Comparison of ENCODE assay signal across 18 mouse cellular contexts in the genomic region with DNA sequence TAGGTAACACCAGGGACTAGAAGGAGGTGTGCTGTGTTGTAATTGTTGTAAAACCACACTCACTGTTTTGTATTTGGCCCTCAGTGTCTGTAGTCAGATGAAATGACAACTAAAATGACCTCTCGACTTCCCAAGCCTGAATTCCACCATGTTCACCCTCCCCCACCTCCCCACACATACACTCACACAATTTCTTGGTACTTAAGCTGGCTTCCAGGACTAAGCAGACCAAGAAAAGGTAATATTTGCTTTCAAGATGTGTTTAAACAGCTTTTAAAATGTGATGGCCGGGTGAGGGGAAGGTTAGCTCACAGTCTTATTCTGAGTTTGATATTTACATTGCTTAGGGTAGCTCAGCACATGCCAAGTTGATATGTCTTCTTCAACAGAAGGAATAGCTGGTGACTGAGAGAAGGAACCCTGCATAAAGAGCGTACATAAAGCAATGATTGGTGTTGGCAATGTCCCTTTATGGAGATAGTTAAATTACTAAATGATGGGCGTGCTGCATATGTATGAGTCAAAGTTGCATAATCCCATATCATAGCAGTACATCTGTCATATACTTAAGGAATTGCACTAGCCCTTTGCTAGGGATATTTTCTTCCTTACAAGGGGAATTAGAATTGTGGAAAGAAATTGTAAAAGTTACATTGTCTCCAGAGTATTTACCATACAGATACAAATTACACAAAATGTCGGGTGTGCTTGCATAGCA.
DNase-seq lines count a peak whose midpoint lies in the region; ATAC-seq and TF ChIP-seq lines count a peak whose summit lies in the region.
"Had no signal": no experiment of that assay in that cellular context is flagged by ENCODE, and none has a peak within 500 bp of the region (broad histone marks: within the 10 kb centered on the region; RNA-seq: fewer than 3 reads in every experiment).

No protein-coding gene starts in this region.

- H3K27ac ChIP-seq in lung, postnatal 0 days (ENCODE audit: low read length): no peak overlapping the region
- H3K27ac ChIP-seq in embryonic fibroblast, embryonic 13.5 days (ENCODE audit: insufficient read depth, low read length): peak overlapping the region; percentile 53; the same call in 1 of the 2 replicates
- H3K27ac ChIP-seq: embryonic facial prominence, embryonic 12.5 days; forebrain, embryonic 13.5 days; gastrocnemius, adult 2 months; hindbrain, embryonic 15.5 days had no signal

- ATAC-seq in frontal cortex, adult (ENCODE audit: low TSS enrichment): peak; percentile 56
- no peak; the same call in 1 of the 2 replicates for ATAC-seq in lung, postnatal 0 days
- ATAC-seq: forebrain, embryonic 13.5 days had no signal

- H3K4me2 ChIP-seq in lung, postnatal 0 days (replicated peaks; ENCODE audit: low read depth, low read length): no peak overlapping the region
- H3K4me2 ChIP-seq: embryonic facial prominence, embryonic 12.5 days; forebrain, embryonic 13.5 days; heart, embryonic 12.5 days; hindbrain, embryonic 15.5 days had no signal

- no peak for DNase-seq in frontal cortex, adult 2 months (ENCODE audit: extremely low spot score in 1 of 2, low spot score in 1 of 2)
- peak; percentile 23 for DNase-seq in lung, postnatal 0 days (ENCODE audit: low spot score)
- no peak for DNase-seq in lung, adult 18-20 months
- no peak for DNase-seq in spleen, postnatal 36 days (ENCODE audit: low spot score in 2 of 2)
- DNase-seq: adrenal gland, adult 8-10 months; adrenal gland, postnatal 36 days; cerebellum, adult 11 months; cerebellum, adult 9-10 months; cerebellum, postnatal 25 days; gastrocnemius, adult 2 months; gastrocnemius, postnatal 25 days had no signal

- TF ChIP-seq EP300 in lung, postnatal 0 days (IDR thresholded peaks at IDR 0.05): no peak

- WGBS in lung, postnatal 0 days: 54% methylated on average over 5 of the region's 5 CpGs

- H3K4me1 ChIP-seq in lung, postnatal 0 days (ENCODE audit: insufficient read depth, low read depth, low read length): no peaks in the 10 kb centered on the region
- H3K4me1 ChIP-seq in embryonic fibroblast, embryonic 13.5 days (ENCODE audit: control insufficient read depth, insufficient read depth, low read length): peaks cover 6% of the 10 kb centered on the region; the same call in 1 of the 2 replicates

- TF ChIP-seq POLR2A in embryonic fibroblast, embryonic 13.5 days (IDR thresholded peaks at IDR 0.05; ENCODE audit: low read depth, low read length): no peak

- no peaks in the 10 kb centered on the region for H3K36me3 ChIP-seq in lung, postnatal 0 days (ENCODE audit: insufficient read depth, low read length)

- no peaks in the 10 kb centered on the region for H3K27me3 ChIP-seq in lung, postnatal 0 days (replicated peaks; ENCODE audit: insufficient read depth, low read length)
- H3K27me3 ChIP-seq: CH12.LX; embryonic facial prominence, embryonic 12.5 days; forebrain, embryonic 13.5 days; heart, embryonic 12.5 days; hindbrain, embryonic 15.5 days had no signal

- no peak overlapping the region for H3K9ac ChIP-seq in lung, postnatal 0 days (replicated peaks; ENCODE audit: low read depth)
- H3K9ac ChIP-seq: embryonic facial prominence, embryonic 12.5 days; forebrain, embryonic 13.5 days; heart, embryonic 12.5 days; hindbrain, embryonic 15.5 days had no signal

- H3K4me3 ChIP-seq in lung, postnatal 0 days (ENCODE audit: low read depth, low read length): no peak overlapping the region
- H3K4me3 ChIP-seq in embryonic fibroblast, embryonic 13.5 days (ENCODE audit: insufficient read depth, low read length): no peak overlapping the region
- H3K4me3 ChIP-seq: embryonic facial prominence, embryonic 12.5 days; forebrain, embryonic 13.5 days; gastrocnemius, adult 2 months; heart, embryonic 12.5 days; hindbrain, embryonic 15.5 days had no signal

- no peaks in the 10 kb centered on the region for H3K9me3 ChIP-seq in lung, postnatal 0 days (ENCODE audit: low read length)
- H3K9me3 ChIP-seq: embryonic facial prominence, embryonic 12.5 days; forebrain, embryonic 13.5 days; heart, embryonic 12.5 days; hindbrain, embryonic 15.5 days had no signal

- TF ChIP-seq CTCF in lung, postnatal 0 days (IDR thresholded peaks at IDR 0.05): no peak
- no peak for TF ChIP-seq CTCF in embryonic fibroblast, embryonic 13.5 days (IDR thresholded peaks at IDR 0.05; ENCODE audit: borderline replicate concordance, insufficient read depth, low read length)
